Mouse (Mus musculus): ENCODE measurements around the gene Agap1. TPM values are rescaled to one million over a fixed set of nuclear protein-coding genes. Genes with fewer than 3 reads are reported as not detected.
"Not testable (repeated sequence)": the region's sequence is repeated elsewhere in the genome, so short reads cannot be mapped to it uniquely, and the experiment has no call there.

The Agap1 gene
- polyA plus RNA-seq, 1 experiment: 12.1 TPM

DNA sequence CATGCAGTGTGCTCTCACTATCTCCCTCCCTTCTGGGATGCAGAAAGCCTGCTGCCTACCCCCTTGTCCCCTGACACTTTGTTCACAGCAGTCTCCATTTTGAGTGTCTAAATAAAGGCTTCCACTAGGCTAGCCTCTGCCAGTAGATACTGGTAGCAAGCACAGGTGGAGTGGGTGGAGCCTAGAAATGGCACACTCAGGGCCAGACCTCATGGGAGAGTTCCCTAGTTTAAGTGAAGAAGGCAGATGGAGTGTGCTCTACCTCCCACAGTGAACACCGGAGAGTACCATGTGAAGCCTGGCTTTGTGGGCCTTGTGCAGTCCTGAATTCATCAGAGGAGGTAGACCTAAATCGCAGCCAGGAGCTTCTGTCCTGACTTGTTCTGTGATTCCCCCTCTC lies 46.3 kb downstream of the Agap1 start:
- H3K4me3 ChIP-seq (replicated peaks; ENCODE audit: control insufficient read depth, low read depth, low read length): no peak overlapping the region
- WGBS: 99% methylated on average over 2 of the region's 2 CpGs
- no peak for TF ChIP-seq POLR2A (IDR thresholded peaks at IDR 0.05; ENCODE audit: borderline replicate concordance, control insufficient read depth, low read depth, low read length)
- TF ChIP-seq CTCF (IDR thresholded peaks at IDR 0.05; ENCODE audit: control insufficient read depth, insufficient read depth, low read length): no peak
- no peaks in the 10 kb centered on the region for H3K4me1 ChIP-seq (ENCODE audit: control insufficient read depth, insufficient read depth, low read length)
- H3K27ac ChIP-seq (ENCODE audit: control insufficient read depth, insufficient read depth, low read depth, low read length, poor library complexity): no peak overlapping the region

- no peak for TF ChIP-seq CTCF (IDR thresholded peaks at IDR 0.05; ENCODE audit: control insufficient read depth, insufficient read depth, low read length)
- no peak for TF ChIP-seq POLR2A (IDR thresholded peaks at IDR 0.05; ENCODE audit: borderline replicate concordance, control insufficient read depth, low read depth, low read length)
- no peak overlapping the region for H3K27ac ChIP-seq (ENCODE audit: control insufficient read depth, insufficient read depth, low read depth, low read length, poor library complexity)
- WGBS: 80% methylated on average over 4 of the region's 4 CpGs
- no peaks in the 10 kb centered on the region for H3K4me1 ChIP-seq (ENCODE audit: control insufficient read depth, insufficient read depth, low read length)
- no peak overlapping the region for H3K4me3 ChIP-seq (replicated peaks; ENCODE audit: control insufficient read depth, low read depth, low read length)
Observed at GRCm38 (mm10) chr1:89501346-89501745, 46.7 kb downstream of the Agap1 start.

GRCm38 (mm10) chr1:89501891-89502290 lies 47.3 kb downstream of the Agap1 start:
- not testable (repeated sequence) for H3K4me1 ChIP-seq (ENCODE audit: control insufficient read depth, insufficient read depth, low read length); H3K27ac ChIP-seq (ENCODE audit: control insufficient read depth, insufficient read depth, low read depth, low read length, poor library complexity); H3K4me3 ChIP-seq (replicated peaks; ENCODE audit: control insufficient read depth, low read depth, low read length)

- Histone ChIP-seq H3K27ac (ENCODE audit: control insufficient read depth, insufficient read depth, low read depth, low read length, poor library complexity) (no peak overlapping the region), H3K4me1 (ENCODE audit: control insufficient read depth, insufficient read depth, low read length) (no peaks in the 10 kb centered on the region), H3K4me3 (replicated peaks; ENCODE audit: control insufficient read depth, low read depth, low read length) (no peak overlapping the region)
- WGBS: 42% methylated on average over 2 of the region's 2 CpGs
- no peak for TF ChIP-seq CTCF (IDR thresholded peaks at IDR 0.05; ENCODE audit: control insufficient read depth, insufficient read depth, low read length)
- TF ChIP-seq POLR2A (IDR thresholded peaks at IDR 0.05; ENCODE audit: borderline replicate concordance, control insufficient read depth, low read depth, low read length): no peak
Observed at GRCm38 (mm10) chr1:89509196-89509595, 54.6 kb downstream of the Agap1 start.

GRCm38 (mm10) chr1:89509763-89510340 lies 55.2 kb downstream of the Agap1 start:
- WGBS: 64% methylated on average over 8 of the region's 8 CpGs
- H3K27ac ChIP-seq (ENCODE audit: control insufficient read depth, insufficient read depth, low read depth, low read length, poor library complexity): no peak overlapping the region
- TF ChIP-seq POLR2A (IDR thresholded peaks at IDR 0.05; ENCODE audit: borderline replicate concordance, control insufficient read depth, low read depth, low read length) (no peak), CTCF (IDR thresholded peaks at IDR 0.05; ENCODE audit: control insufficient read depth, insufficient read depth, low read length) (no peak)
- no peak overlapping the region for H3K4me3 ChIP-seq (replicated peaks; ENCODE audit: control insufficient read depth, low read depth, low read length)
- H3K4me1 ChIP-seq (ENCODE audit: control insufficient read depth, insufficient read depth, low read length): no peaks in the 10 kb centered on the region

- WGBS: 82% methylated on average over 8 of the region's 8 CpGs
- TF ChIP-seq POLR2A (IDR thresholded peaks at IDR 0.05; ENCODE audit: borderline replicate concordance, control insufficient read depth, low read depth, low read length) (no peak), CTCF (IDR thresholded peaks at IDR 0.05; ENCODE audit: control insufficient read depth, insufficient read depth, low read length) (no peak)
Observed at GRCm38 (mm10) chr1:89510731-89511130, 56.1 kb downstream of the Agap1 start.

DNA sequence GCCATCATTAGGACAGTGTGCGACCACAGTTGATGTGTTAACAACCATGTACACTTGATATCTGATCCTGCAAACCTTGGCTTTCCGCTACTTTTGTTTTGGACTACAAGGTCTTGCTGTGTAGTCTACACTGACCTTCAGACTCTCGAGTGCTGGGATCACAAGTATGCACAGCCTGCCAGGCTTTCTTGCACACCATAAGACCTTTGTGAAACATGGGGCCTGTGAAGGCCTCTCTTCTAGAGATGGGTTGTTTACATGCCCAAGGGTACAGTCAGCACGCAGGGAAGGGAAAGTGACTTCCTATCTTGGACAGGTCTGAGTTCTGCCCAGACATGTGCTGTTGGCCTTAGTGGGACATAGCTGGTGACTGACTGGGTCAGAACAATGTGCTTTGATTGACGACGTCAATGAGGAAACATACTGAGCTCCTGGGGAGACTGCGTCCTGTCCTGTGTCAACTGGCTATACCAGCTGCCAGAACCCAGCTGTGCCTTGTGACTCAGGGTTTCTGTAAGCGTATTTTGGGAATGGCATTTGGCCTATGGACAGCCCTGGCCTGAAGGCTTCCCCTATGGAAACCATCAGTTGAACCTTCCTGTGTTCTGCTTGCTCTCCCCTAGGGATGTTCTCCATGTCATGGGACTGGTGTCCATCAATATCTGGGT lies 59.1 kb downstream of the Agap1 start:
- H3K4me1 ChIP-seq (ENCODE audit: control insufficient read depth, insufficient read depth, low read length): no peaks in the 10 kb centered on the region
- no peak overlapping the region for H3K27ac ChIP-seq (ENCODE audit: control insufficient read depth, insufficient read depth, low read depth, low read length, poor library complexity)
- WGBS: 85% methylated on average over 8 of the region's 8 CpGs
- TF ChIP-seq POLR2A (IDR thresholded peaks at IDR 0.05; ENCODE audit: borderline replicate concordance, control insufficient read depth, low read depth, low read length) (no peak), CTCF (IDR thresholded peaks at IDR 0.05; ENCODE audit: control insufficient read depth, insufficient read depth, low read length) (no peak)
- H3K4me3 ChIP-seq (replicated peaks; ENCODE audit: control insufficient read depth, low read depth, low read length): no peak overlapping the region

More at GRCm38 (mm10) chr1:89510731-89511130, 56.1 kb downstream of the Agap1 start:
- Histone ChIP-seq H3K27ac (ENCODE audit: control insufficient read depth, insufficient read depth, low read depth, low read length, poor library complexity) (no peak overlapping the region), H3K4me1 (ENCODE audit: control insufficient read depth, insufficient read depth, low read length) (no peaks in the 10 kb centered on the region), H3K4me3 (replicated peaks; ENCODE audit: control insufficient read depth, low read depth, low read length) (no peak overlapping the region)

GRCm38 (mm10) chr1:89515808-89516560 lies 61.4 kb downstream of the Agap1 start:
- Histone ChIP-seq H3K4me1 (ENCODE audit: control insufficient read depth, insufficient read depth, low read length) (no peaks in the 10 kb centered on the region), H3K4me3 (replicated peaks; ENCODE audit: control insufficient read depth, low read depth, low read length) (no peak overlapping the region), H3K27ac (ENCODE audit: control insufficient read depth, insufficient read depth, low read depth, low read length, poor library complexity) (no peak overlapping the region)
- TF ChIP-seq CTCF (IDR thresholded peaks at IDR 0.05; ENCODE audit: control insufficient read depth, insufficient read depth, low read length) (no peak), POLR2A (IDR thresholded peaks at IDR 0.05; ENCODE audit: borderline replicate concordance, control insufficient read depth, low read depth, low read length) (no peak)
- WGBS: 85% methylated on average over 11 of the region's 11 CpGs

Data from bone marrow, adult 2 months (tissue).